ENCODE assay signal across 33 mouse cellular contexts in genomic region chr7:16644260-16644659, GRCm38 (mm10). TPM values are rescaled to one million over a fixed set of nuclear protein-coding genes. Genes with fewer than 3 reads are reported as not detected.
"Had no signal": no experiment of that assay in that cellular context is flagged by ENCODE, and none has a peak within 500 bp of the region (broad histone marks: within the 10 kb centered on the region; RNA-seq: fewer than 3 reads in every experiment).

No protein-coding gene starts in this region.

- ATAC-seq: hindbrain, postnatal 0 days; intestine, embryonic 16.5 days; liver, embryonic 12.5 days had no signal

- H3K9ac ChIP-seq: heart, embryonic 13.5 days; heart, embryonic 15.5 days; hindbrain, embryonic 13.5 days; hindbrain, embryonic 15.5 days; kidney, embryonic 15.5 days; limb, embryonic 13.5 days; limb, embryonic 15.5 days; liver, embryonic 12.5 days; liver, embryonic 14.5 days had no signal

- H3K27ac ChIP-seq: heart, adult 2 months; heart, embryonic 13.5 days; heart, embryonic 15.5 days; hindbrain, embryonic 13.5 days; hindbrain, embryonic 15.5 days; hindbrain, postnatal 0 days; kidney, embryonic 15.5 days; kidney, postnatal 0 days; limb, embryonic 13.5 days; limb, embryonic 15.5 days; liver, embryonic 12.5 days; liver, embryonic 14.5 days had no signal

- H3K27me3 ChIP-seq: heart, embryonic 15.5 days; hindbrain, embryonic 13.5 days; hindbrain, embryonic 15.5 days; kidney, embryonic 15.5 days; limb, embryonic 13.5 days; limb, embryonic 15.5 days; liver, embryonic 12.5 days had no signal

- H3K9me3 ChIP-seq: hindbrain, embryonic 13.5 days; hindbrain, embryonic 15.5 days; kidney, embryonic 15.5 days; limb, embryonic 15.5 days; liver, embryonic 12.5 days had no signal

- H3K36me3 ChIP-seq: heart, embryonic 13.5 days; heart, embryonic 15.5 days; hindbrain, embryonic 13.5 days; hindbrain, embryonic 15.5 days; kidney, embryonic 15.5 days; limb, embryonic 13.5 days; limb, embryonic 15.5 days; liver, embryonic 12.5 days had no signal

- H3K4me3 ChIP-seq: heart, adult 2 months; heart, embryonic 13.5 days; heart, embryonic 15.5 days; hindbrain, embryonic 13.5 days; hindbrain, embryonic 15.5 days; kidney, embryonic 15.5 days; limb, embryonic 13.5 days; limb, embryonic 15.5 days; liver, embryonic 12.5 days had no signal

- DNase-seq: gastrocnemius, postnatal 14 days; gastrocnemius, postnatal 36 days; heart, adult 11 months; heart, adult 2 months; heart, postnatal 14 days; heart, postnatal 36 days; kidney, adult 11 months; kidney, adult 2 months; kidney, adult 9 months; kidney, postnatal 14 days; kidney, postnatal 36 days; layer of hippocampus, adult 9-11 months; layer of hippocampus, postnatal 36 days; left cerebral cortex, postnatal 4 days had no signal

- H3K4me1 ChIP-seq: hindbrain, embryonic 13.5 days; hindbrain, embryonic 15.5 days; kidney, embryonic 15.5 days; limb, embryonic 13.5 days; limb, embryonic 15.5 days; liver, embryonic 12.5 days had no signal

- H3K4me2 ChIP-seq: heart, embryonic 11.5 days; heart, embryonic 13.5 days; heart, embryonic 15.5 days; hindbrain, embryonic 13.5 days; hindbrain, embryonic 15.5 days; kidney, embryonic 15.5 days; limb, embryonic 13.5 days; limb, embryonic 15.5 days; liver, embryonic 12.5 days had no signal

RNA-seq across cellular contexts. Expression of gene Ceacam15, which starts 31.2 kb away (rescaled TPM):
- polyA plus RNA-seq: gonadal fat pad, adult 2 months; hindbrain, embryonic 11.5 days; hindbrain, embryonic 13.5 days; hindbrain, embryonic 15.5 days; hindbrain, postnatal 0 days; intestine, embryonic 14.5 days; intestine, embryonic 16.5 days; kidney, adult 2 months; kidney, embryonic 15.5 days; kidney, postnatal 0 days; large intestine, adult 2 months; limb, embryonic 11.5 days; limb, embryonic 13.5 days; limb, embryonic 15.5 days; liver, adult 2 months; liver, embryonic 12.5 days; liver, embryonic 14.5 days had no signal
